Mouse (Mus musculus) naive thymus-derived CD4-positive, alpha-beta T cell, adult 2 months (primary cell): Measurements from ENCODE around the gene Olfr358.

ENCODE experiments used
- DNase-seq: peaks from one replicate; pipeline ENCODE4 v3.0.0-alpha.2; 2011; ENCODE audit warnings: low read depth

Gene Olfr358

GRCm38 (mm10) chr2:37009235-37009634 lies at the start of gene Olfr358:
Gene Olfr358, minus strand, starts transcription at chr2:37009335.
- DNase-seq, result no peak

GRCm38 (mm10) chr2:36997030-36997429 lies 12.1 kb downstream of the Olfr358 start:
- no peak for DNase-seq

GRCm38 (mm10) chr2:36993527-36993926 lies 15.6 kb downstream of the Olfr358 start, which contains the start of gene Olfr357:
Gene Olfr357, plus strand, starts transcription at chr2:36993827.
- no peak for DNase-seq
